Mouse (Mus musculus): ENCODE measurements around the gene Rgl2. TPM values are rescaled to one million over a fixed set of nuclear protein-coding genes. Genes with fewer than 3 reads are reported as not detected.
"Not testable (repeated sequence)": the region's sequence is repeated elsewhere in the genome, so short reads cannot be mapped to it uniquely, and the experiment has no call there.

Gene Rgl2
- polyA plus RNA-seq, 1 experiment from 2014 or later: 52.7 TPM

GRCm38 (mm10) chr17:33893011-33893410, 36.3 kb upstream of the Rgl2 start:
- H3K27ac ChIP-seq (ENCODE audit: low read depth, low read length); H3K4me2 ChIP-seq (ENCODE audit: low read length); H3K4me1 ChIP-seq (ENCODE audit: control insufficient read depth, insufficient read depth, low read depth, low read length); H3K4me3 ChIP-seq (ENCODE audit: low read length); H3K9me3 ChIP-seq (ENCODE audit: control insufficient read depth, low read length); H3K27me3 ChIP-seq (replicated peaks; ENCODE audit: control insufficient read depth, insufficient read depth, low read length); ATAC-seq; H3K36me3 ChIP-seq (ENCODE audit: control insufficient read depth, insufficient read depth, low read length); H3K9ac ChIP-seq (ENCODE audit: low read depth, low read length): not testable (repeated sequence)
- 84% methylated on average over 4 of the region's 4 CpGs for WGBS

GRCm38 (mm10) chr17:33897114-33897794, 32.1 kb upstream of the Rgl2 start:
- ATAC-seq: no peak
- no peaks in the 10 kb centered on the region for H3K4me1 ChIP-seq (ENCODE audit: control insufficient read depth, insufficient read depth, low read depth, low read length)
- H3K9ac ChIP-seq (ENCODE audit: low read depth, low read length): no peak overlapping the region
- 44% methylated on average over 6 of the region's 6 CpGs for WGBS
- H3K4me3 ChIP-seq (ENCODE audit: low read length): no peak overlapping the region
- H3K4me2 ChIP-seq (ENCODE audit: low read length): no peak overlapping the region
- no peak overlapping the region for H3K27ac ChIP-seq (ENCODE audit: low read depth, low read length)
- no peaks in the 10 kb centered on the region for H3K36me3 ChIP-seq (ENCODE audit: control insufficient read depth, insufficient read depth, low read length)
- H3K9me3 ChIP-seq (ENCODE audit: control insufficient read depth, low read length): no peaks in the 10 kb centered on the region
- H3K27me3 ChIP-seq (replicated peaks; ENCODE audit: control insufficient read depth, insufficient read depth, low read length): no peaks in the 10 kb centered on the region

DNA sequence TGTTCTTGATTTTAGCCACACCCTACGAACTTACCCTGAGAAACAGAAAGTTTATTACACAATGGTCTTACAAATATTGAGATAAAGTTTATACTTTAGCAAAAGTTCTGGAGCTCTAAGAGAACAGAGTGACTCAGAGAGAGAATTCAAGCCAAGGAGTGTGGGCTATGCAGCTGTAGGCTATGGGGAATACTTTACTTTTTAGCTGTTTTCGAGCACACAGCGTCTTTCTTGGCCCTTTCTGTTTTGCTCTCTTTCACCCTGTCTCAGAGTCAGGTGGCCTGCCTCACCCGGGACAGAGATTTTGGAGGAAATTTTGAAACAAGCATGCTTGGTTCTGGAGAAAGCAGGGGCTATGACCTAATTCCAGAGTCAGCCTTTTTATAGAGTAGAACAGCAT, 31.1 kb upstream of the Rgl2 start:
- 83% methylated on average over 4 of the region's 4 CpGs for WGBS
- H3K4me2 ChIP-seq (ENCODE audit: low read length); H3K4me1 ChIP-seq (ENCODE audit: control insufficient read depth, insufficient read depth, low read depth, low read length); H3K36me3 ChIP-seq (ENCODE audit: control insufficient read depth, insufficient read depth, low read length); H3K27ac ChIP-seq (ENCODE audit: low read depth, low read length); H3K9ac ChIP-seq (ENCODE audit: low read depth, low read length); H3K4me3 ChIP-seq (ENCODE audit: low read length); H3K9me3 ChIP-seq (ENCODE audit: control insufficient read depth, low read length); ATAC-seq; H3K27me3 ChIP-seq (replicated peaks; ENCODE audit: control insufficient read depth, insufficient read depth, low read length): not testable (repeated sequence)

GRCm38 (mm10) chr17:33899642-33900041, 29.7 kb upstream of the Rgl2 start:
- no peak overlapping the region for H3K9ac ChIP-seq (ENCODE audit: low read depth, low read length)
- H3K9me3 ChIP-seq (ENCODE audit: control insufficient read depth, low read length): no peaks in the 10 kb centered on the region
- H3K36me3 ChIP-seq (ENCODE audit: control insufficient read depth, insufficient read depth, low read length): no peaks in the 10 kb centered on the region
- no peak overlapping the region for H3K4me3 ChIP-seq (ENCODE audit: low read length)
- no peaks in the 10 kb centered on the region for H3K4me1 ChIP-seq (ENCODE audit: control insufficient read depth, insufficient read depth, low read depth, low read length)
- no peak for ATAC-seq
- no peaks in the 10 kb centered on the region for H3K27me3 ChIP-seq (replicated peaks; ENCODE audit: control insufficient read depth, insufficient read depth, low read length)
- 80% methylated on average over 4 of the region's 4 CpGs for WGBS
- no peak overlapping the region for H3K4me2 ChIP-seq (ENCODE audit: low read length)
- no peak overlapping the region for H3K27ac ChIP-seq (ENCODE audit: low read depth, low read length)

DNA sequence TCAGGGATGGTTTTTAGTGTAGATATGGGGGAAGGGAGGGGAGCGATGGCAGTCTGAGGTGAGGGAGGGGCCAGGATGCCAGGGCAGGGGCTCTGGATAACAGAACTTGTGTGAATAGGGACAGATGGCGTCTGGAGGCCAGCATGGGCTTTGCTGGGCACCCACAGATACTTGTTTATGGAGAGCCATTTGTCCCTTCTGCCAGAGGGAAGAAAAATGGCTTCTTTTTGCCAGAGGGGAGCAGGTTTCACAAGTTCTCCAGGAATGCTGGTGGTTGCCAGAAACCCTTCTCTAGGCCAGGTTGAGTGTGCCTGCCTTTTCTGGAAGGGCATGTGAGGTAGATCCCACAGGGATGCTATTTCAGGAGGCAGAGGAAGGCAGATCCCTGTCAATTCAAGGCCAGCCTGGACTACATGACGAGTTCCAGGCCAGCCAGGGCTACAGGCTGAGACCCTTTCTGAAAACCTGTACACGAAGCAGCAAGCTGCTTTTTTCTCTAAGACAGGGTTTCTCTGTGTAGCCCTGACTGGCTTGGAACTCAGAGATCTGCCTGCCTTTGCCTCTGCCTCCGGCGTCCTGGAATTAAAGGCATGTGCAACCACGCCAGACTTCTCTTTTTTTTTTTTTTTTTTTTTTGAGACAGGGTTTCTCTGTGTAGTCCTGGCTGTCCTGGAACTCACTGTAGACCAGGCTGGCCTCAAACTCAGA, 28.9 kb upstream of the Rgl2 start:
- 76% methylated on average over 7 of the region's 7 CpGs for WGBS
- Histone ChIP-seq H3K36me3 (ENCODE audit: control insufficient read depth, insufficient read depth, low read length) (no peaks in the 10 kb centered on the region), H3K4me1 (ENCODE audit: control insufficient read depth, insufficient read depth, low read depth, low read length) (no peaks in the 10 kb centered on the region)

DNA sequence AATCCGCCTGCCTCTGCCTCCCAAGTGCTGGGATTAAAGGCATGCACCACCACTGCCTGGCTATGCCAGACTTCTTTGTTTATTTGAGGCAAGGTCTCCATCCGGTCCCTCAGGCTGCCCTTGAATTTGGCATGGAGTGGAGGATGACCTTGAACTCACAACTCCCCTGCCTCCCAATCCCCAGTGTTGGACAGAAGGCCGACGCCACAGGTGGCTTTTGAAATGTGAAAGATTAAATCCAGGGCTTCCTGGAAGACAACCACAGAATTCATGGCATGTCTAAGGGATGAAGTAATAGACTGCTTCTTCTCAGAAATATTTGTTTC, 28.4 kb upstream of the Rgl2 start:
- Histone ChIP-seq H3K4me1 (ENCODE audit: control insufficient read depth, insufficient read depth, low read depth, low read length) (no peaks in the 10 kb centered on the region), H3K36me3 (ENCODE audit: control insufficient read depth, insufficient read depth, low read length) (no peaks in the 10 kb centered on the region), H3K4me2 (ENCODE audit: low read length) (no peak overlapping the region), H3K27ac (ENCODE audit: low read depth, low read length) (no peak overlapping the region), H3K4me3 (ENCODE audit: low read length) (no peak overlapping the region), H3K9me3 (ENCODE audit: control insufficient read depth, low read length) (no peaks in the 10 kb centered on the region), H3K27me3 (replicated peaks; ENCODE audit: control insufficient read depth, insufficient read depth, low read length) (no peaks in the 10 kb centered on the region), H3K9ac (ENCODE audit: low read depth, low read length) (no peak overlapping the region)
- WGBS: 84% methylated on average over 4 of the region's 4 CpGs
- ATAC-seq: no peak

More for the DNA sequence above, 28.9 kb upstream of the Rgl2 start:
- Histone ChIP-seq H3K27me3 (replicated peaks; ENCODE audit: control insufficient read depth, insufficient read depth, low read length) (no peaks in the 10 kb centered on the region), H3K27ac (ENCODE audit: low read depth, low read length) (no peak overlapping the region), H3K4me2 (ENCODE audit: low read length) (no peak overlapping the region), H3K9ac (ENCODE audit: low read depth, low read length) (no peak overlapping the region), H3K9me3 (ENCODE audit: control insufficient read depth, low read length) (no peaks in the 10 kb centered on the region), H3K4me3 (ENCODE audit: low read length) (no peak overlapping the region)
- no peak for ATAC-seq

DNA sequence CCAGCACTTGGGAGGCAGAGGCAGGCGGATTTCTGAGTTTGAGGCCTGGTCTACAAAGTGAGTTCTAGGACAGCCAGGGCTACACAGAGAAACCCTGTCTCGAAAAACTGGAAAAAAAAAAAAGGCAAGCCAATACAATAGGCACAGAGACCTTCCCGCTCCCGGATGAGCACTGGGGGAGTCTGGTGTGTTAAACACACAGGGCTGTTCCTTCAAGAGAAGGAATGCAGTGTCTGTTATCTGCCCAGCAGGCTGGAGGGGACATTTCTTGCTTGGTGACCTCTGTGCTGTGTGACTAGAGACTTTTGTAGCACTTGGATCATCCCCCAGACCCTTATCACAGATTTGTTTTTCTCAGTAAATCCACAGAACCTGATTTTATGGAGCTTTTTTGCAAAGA, 27.7 kb upstream of the Rgl2 start:
- Histone ChIP-seq H3K36me3 (ENCODE audit: control insufficient read depth, insufficient read depth, low read length) (no peaks in the 10 kb centered on the region), H3K4me3 (ENCODE audit: low read length) (no peak overlapping the region), H3K9ac (ENCODE audit: low read depth, low read length) (no peak overlapping the region), H3K4me2 (ENCODE audit: low read length) (no peak overlapping the region), H3K9me3 (ENCODE audit: control insufficient read depth, low read length) (no peaks in the 10 kb centered on the region), H3K4me1 (ENCODE audit: control insufficient read depth, insufficient read depth, low read depth, low read length) (no peaks in the 10 kb centered on the region), H3K27me3 (replicated peaks; ENCODE audit: control insufficient read depth, insufficient read depth, low read length) (no peaks in the 10 kb centered on the region), H3K27ac (ENCODE audit: low read depth, low read length) (no peak overlapping the region)
- ATAC-seq: no peak
- 61% methylated on average over 4 of the region's 4 CpGs for WGBS

- no peaks in the 10 kb centered on the region for H3K27me3 ChIP-seq (replicated peaks; ENCODE audit: control insufficient read depth, insufficient read depth, low read length)
- no peak overlapping the region for H3K27ac ChIP-seq (ENCODE audit: low read depth, low read length)
- H3K4me2 ChIP-seq (ENCODE audit: low read length): no peak overlapping the region
- no peaks in the 10 kb centered on the region for H3K9me3 ChIP-seq (ENCODE audit: control insufficient read depth, low read length)
- ATAC-seq: no peak
- H3K4me3 ChIP-seq (ENCODE audit: low read length): no peak overlapping the region
- WGBS: 70% methylated on average over 4 of the region's 4 CpGs
- H3K36me3 ChIP-seq (ENCODE audit: control insufficient read depth, insufficient read depth, low read length): no peaks in the 10 kb centered on the region
- no peak overlapping the region for H3K9ac ChIP-seq (ENCODE audit: low read depth, low read length)
- H3K4me1 ChIP-seq (ENCODE audit: control insufficient read depth, insufficient read depth, low read depth, low read length): no peaks in the 10 kb centered on the region
Measured at GRCm38 (mm10) chr17:33902079-33902478, 27.3 kb upstream of the Rgl2 start.

GRCm38 (mm10) chr17:33902491-33902890, 26.9 kb upstream of the Rgl2 start:
- no peaks in the 10 kb centered on the region for H3K9me3 ChIP-seq (ENCODE audit: control insufficient read depth, low read length)
- ATAC-seq: no peak
- H3K9ac ChIP-seq (ENCODE audit: low read depth, low read length): no peak overlapping the region
- no peak overlapping the region for H3K4me3 ChIP-seq (ENCODE audit: low read length)
- H3K36me3 ChIP-seq (ENCODE audit: control insufficient read depth, insufficient read depth, low read length): no peaks in the 10 kb centered on the region
- H3K4me2 ChIP-seq (ENCODE audit: low read length): no peak overlapping the region
- H3K27ac ChIP-seq (ENCODE audit: low read depth, low read length): no peak overlapping the region
- H3K4me1 ChIP-seq (ENCODE audit: control insufficient read depth, insufficient read depth, low read depth, low read length): no peaks in the 10 kb centered on the region
- 85% methylated on average over 7 of the region's 7 CpGs for WGBS
- H3K27me3 ChIP-seq (replicated peaks; ENCODE audit: control insufficient read depth, insufficient read depth, low read length): no peaks in the 10 kb centered on the region
